Mouse (Mus musculus): ENCODE results near the gene Rabgap1l. TPM values are rescaled to one million over a fixed set of nuclear protein-coding genes. Genes with fewer than 3 reads are reported as not detected.

Gene Rabgap1l
- polyA plus RNA-seq (2015; fragmentation: Nextera tagmentation; extraction: Ambion mirVana), result 18.7 and 19.6 TPM in 2 replicates

DNA sequence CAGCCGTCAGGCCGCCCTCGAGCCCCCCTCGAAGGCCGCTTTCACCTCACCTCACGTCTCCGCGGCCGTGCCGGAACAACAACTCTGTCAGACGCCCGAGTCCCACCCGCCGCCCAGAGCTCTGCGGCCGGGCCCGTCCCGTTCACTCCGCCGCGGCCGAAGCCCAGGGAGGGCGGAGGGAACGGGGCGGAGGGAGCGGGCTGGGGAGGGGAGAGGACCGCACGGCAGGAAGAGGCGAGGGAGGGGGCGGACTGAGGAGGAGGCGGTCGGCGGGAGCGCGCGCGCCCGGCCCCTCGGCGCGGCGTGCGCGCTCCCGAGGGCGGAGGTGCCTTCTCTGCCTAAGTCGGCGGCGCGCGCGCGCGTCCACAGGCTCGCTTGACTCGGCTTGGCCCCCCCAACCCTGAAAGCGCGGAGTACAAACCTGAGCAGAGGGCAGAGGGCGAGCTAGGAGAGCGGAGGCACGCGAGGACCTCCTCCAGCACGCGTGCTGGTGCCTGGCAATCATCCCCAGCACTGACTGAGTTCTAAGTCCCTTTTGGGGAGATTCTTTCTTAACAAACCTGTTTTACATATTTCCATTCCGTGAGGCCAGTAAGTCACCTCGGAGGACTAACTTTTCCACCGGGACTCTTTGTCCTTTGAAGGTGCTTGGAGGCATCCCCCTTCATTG is at the start of gene Rabgap1l:
TSS of gene Rabgap1l (minus strand) at position 526 of the 670 bp plus-strand sequence.
- Histone ChIP-seq H3K27ac (peak within 1 kb of the TSS; percentile 55; the same call in 1 of the 2 replicates), H3K36me3 (no peaks in the 10 kb centered on the region), H3K9me3 (peaks cover 4% of the 10 kb centered on the region; the same call in 1 of the 2 replicates), H3K4me1 (peaks cover 7% of the 10 kb centered on the region; the same call in 1 of the 2 replicates), H3K4me2 (replicated peaks) (peak within 1 kb of the TSS; percentile 97), H3K4me3 (peak within 1 kb of the TSS; percentile 88), H3K27me3 (no peaks in the 10 kb centered on the region), H3K9ac (peak within 1 kb of the TSS; percentile 94)
- 1% methylated on average over 57 of the region's 67 CpGs for WGBS
- peak; percentile 96 for ATAC-seq (ENCODE audit: low FRiP score, low read depth)

DNA sequence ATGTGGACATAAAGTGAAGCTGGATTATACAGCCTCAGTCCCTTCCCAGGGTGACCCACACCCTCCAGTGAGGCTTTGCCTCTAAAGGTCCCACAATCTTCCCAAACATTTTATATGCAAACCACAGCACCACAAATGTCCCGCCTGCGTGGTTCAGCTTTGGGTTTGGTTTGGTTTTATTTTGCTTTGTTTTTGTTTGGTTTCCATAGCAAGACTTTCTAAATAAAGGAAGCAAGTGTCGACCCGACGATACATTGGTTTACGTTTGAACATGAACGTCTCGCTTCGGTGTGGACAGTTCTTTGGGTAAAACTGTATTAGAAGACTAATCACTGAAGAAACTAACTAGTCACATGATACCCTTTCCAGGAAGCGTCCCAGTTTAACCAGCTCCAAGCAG is 49.6 kb upstream of the Rabgap1l start:
- Histone ChIP-seq H3K9me3 (no peaks in the 10 kb centered on the region), H3K4me2 (replicated peaks) (no peak overlapping the region), H3K4me1 (no peaks in the 10 kb centered on the region), H3K36me3 (no peaks in the 10 kb centered on the region), H3K27me3 (no peaks in the 10 kb centered on the region), H3K9ac (no peak overlapping the region), H3K4me3 (no peak overlapping the region), H3K27ac (no peak overlapping the region)
- no peak for ATAC-seq (ENCODE audit: low FRiP score, low read depth)
- WGBS, result 84% methylated on average over 10 of the region's 10 CpGs

DNA sequence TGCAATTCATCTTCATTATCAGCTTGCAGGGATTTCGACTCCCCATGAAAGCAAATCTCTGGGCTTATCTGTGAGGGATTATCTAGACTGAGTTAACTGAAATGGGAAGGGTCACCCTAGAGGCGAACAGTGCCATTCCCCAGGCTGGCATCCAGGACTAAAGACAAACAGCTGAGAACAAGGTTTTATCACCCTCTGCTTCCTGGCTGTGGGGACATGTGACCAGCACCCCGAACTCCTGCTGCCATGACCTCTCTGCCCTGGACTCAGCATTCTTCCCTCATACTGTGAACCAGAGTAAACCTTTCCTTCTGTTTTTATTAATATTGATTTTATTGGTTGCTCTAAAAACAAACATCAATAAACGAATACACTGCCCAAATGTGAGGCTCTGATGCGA is 47.6 kb upstream of the Rabgap1l start:
- H3K27me3 ChIP-seq, result no peaks in the 10 kb centered on the region
- no peak for ATAC-seq (ENCODE audit: low FRiP score, low read depth)
- 56% methylated on average over 5 of the region's 5 CpGs for WGBS

DNA sequence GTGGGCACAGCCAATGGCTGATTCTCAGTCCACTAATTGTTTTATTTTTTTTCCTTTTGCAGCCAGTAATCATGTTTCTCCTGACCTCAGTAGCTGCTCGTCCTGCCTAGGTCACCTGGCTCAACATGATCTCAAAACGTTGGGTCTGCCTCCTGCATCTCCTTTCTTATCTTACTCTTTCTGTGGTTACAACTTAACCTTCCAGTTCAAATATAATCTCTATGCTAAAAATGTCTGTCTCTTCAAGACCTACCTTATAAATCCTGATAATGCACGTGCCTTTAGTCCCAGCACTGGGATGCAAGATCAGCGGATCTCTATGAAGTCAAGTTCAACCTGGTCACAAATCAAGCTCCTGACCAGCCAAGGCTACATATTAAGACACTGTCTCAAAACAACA is 46.1 kb upstream of the Rabgap1l start:
- Histone ChIP-seq H3K36me3 (no peaks in the 10 kb centered on the region), H3K9me3 (no peaks in the 10 kb centered on the region), H3K9ac (no peak overlapping the region), H3K27ac (no peak overlapping the region), H3K27me3 (no peaks in the 10 kb centered on the region), H3K4me1 (no peaks in the 10 kb centered on the region), H3K4me3 (no peak overlapping the region), H3K4me2 (replicated peaks) (no peak overlapping the region)
- WGBS, result 71% methylated on average over 4 of the region's 4 CpGs
- ATAC-seq (ENCODE audit: low FRiP score, low read depth), result no peak

More for the DNA sequence above, 47.6 kb upstream of the Rabgap1l start:
- Histone ChIP-seq H3K27ac (no peak overlapping the region), H3K4me3 (no peak overlapping the region), H3K9ac (no peak overlapping the region), H3K4me2 (replicated peaks) (no peak overlapping the region), H3K36me3 (no peaks in the 10 kb centered on the region), H3K9me3 (no peaks in the 10 kb centered on the region), H3K4me1 (no peaks in the 10 kb centered on the region)

DNA sequence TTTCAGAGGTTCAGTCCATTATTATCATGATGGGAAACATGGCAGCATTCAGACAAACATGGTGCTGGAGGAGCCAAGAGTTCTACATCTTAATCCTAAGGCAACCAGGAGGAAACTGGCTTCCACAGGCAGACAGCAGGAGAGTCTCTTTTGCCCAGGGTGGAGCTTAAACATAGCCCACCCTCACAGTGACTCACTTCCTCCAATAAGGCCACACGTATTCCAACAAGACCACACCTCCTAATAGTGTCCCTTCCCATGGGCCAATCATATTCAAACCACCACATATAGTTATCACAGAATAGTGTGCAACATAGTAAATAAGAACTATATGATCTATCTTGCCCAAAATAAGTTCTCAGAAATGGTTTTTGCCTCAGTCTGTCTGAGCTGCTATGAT is 41.4 kb upstream of the Rabgap1l start:
- Histone ChIP-seq H3K9ac (no peak overlapping the region), H3K9me3 (no peaks in the 10 kb centered on the region), H3K4me1 (no peaks in the 10 kb centered on the region), H3K4me3 (no peak overlapping the region), H3K36me3 (no peaks in the 10 kb centered on the region), H3K4me2 (replicated peaks) (no peak overlapping the region), H3K27ac (no peak overlapping the region), H3K27me3 (no peaks in the 10 kb centered on the region)
- ATAC-seq (ENCODE audit: low FRiP score, low read depth), result no peak
- 87% methylated on average over 1 of the region's 1 CpGs for WGBS

DNA sequence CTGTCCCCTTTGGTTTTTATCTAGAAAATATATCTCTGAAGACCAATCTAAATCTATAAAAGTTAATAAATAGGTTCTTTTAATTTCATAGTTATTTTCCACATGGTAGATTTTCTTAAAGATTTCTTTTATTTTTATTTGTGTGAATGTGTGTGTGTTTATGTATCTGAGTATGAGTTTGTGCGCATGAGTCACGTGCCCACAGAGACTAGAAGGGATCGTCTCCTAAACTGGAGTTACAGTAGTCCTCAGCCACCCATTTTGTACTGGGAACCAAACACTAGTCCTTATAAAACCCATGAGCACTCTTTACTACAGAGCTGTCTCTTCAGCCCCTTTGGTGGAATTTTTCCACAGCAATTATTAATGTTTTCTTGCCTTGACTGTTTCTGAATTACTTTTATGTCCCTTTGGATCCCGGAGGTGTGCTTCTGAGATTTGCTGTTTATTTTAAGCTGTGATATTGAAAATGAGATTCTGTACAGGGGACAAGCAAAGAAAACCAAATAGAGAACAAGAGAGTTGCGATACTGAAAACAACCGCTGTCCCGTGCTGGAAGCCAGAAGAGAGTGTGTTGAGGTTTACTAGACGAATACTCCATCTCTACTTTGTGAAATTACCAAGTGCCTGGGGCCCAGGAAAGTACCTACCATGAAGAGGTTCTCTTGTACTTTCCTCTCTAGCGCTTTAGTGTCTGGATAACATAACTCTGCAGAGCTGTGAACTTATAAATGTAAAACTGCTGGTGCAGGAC is 39.4 kb upstream of the Rabgap1l start:
- H3K9me3 ChIP-seq, result no peaks in the 10 kb centered on the region
- no peaks in the 10 kb centered on the region for H3K36me3 ChIP-seq
- H3K4me2 ChIP-seq (replicated peaks), result no peak overlapping the region
- H3K9ac ChIP-seq, result no peak overlapping the region
- H3K4me1 ChIP-seq, result no peaks in the 10 kb centered on the region
- H3K27ac ChIP-seq, result no peak overlapping the region
- WGBS, result 87% methylated on average over 9 of the region's 9 CpGs
- H3K4me3 ChIP-seq, result no peak overlapping the region
- no peaks in the 10 kb centered on the region for H3K27me3 ChIP-seq
- no peak for ATAC-seq (ENCODE audit: low FRiP score, low read depth)

DNA sequence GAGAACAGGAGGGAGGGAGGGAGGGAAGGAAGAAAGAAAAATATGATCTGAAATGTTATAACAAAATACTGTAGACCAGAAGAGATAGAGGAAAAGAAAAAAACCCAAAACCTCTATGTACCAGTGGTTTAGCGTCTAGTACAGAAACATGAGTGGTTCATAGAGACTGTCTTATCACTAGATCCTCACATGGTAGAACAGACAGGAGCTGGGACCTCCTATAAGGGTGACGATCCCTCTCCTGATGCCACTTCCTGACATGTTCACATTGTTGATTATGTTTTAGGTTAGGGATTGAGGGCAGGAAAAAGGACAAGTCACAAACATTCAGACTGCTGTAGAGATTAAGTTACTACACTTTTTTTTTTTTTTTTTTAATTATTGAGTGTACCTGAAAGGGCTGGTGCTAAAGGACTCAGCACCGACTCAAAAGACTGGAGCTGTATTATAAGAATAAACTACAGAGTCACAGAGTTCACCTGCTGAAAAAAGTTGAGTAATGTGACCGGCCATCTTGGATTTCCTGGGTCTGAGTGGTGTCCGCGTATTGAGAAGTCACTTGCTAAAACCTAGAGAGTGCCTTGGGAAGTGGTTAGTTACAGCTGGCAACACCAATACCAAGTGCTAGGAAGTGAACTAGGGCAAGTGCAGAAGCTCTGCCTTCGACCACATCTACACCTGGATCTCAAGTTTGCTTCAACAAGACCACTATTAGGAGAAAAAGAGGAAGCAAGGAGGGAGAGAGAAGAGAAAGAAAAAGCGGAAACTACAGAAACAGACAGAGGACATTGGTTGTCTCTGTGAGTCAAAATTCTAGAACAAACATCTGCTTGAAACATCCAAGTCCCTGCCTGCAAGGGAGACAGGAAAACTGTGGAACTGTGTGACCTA is 37.8 kb upstream of the Rabgap1l start:
- Histone ChIP-seq H3K27ac (no peak overlapping the region), H3K27me3 (no peaks in the 10 kb centered on the region), H3K9ac (no peak overlapping the region), H3K4me1 (no peaks in the 10 kb centered on the region), H3K36me3 (no peaks in the 10 kb centered on the region), H3K4me3 (no peak overlapping the region), H3K9me3 (no peaks in the 10 kb centered on the region), H3K4me2 (replicated peaks) (no peak overlapping the region)
- no peak for ATAC-seq (ENCODE audit: low FRiP score, low read depth)
- WGBS, result 84% methylated on average over 8 of the region's 8 CpGs

DNA sequence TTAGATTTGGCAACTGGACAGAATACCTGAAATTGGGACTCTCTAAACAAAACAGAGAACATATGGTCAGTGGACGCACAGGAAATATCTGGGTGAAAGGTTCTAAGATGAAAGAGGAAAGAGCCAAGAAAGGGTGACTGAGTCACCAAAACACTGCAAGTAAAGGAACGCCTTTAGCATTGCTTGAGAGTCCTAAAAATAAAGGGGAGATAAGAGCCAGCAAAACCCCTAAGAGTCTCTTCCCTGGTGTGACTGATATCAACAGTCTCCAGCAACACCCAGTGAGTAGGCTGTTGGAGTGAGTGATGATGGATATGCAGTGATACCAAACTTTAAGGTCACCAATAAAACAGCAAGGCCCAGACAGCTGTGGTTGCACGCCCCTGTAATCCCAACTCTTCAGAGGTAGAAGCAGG is 32.4 kb upstream of the Rabgap1l start:
- H3K9ac ChIP-seq, result no peak overlapping the region
- H3K4me2 ChIP-seq (replicated peaks), result no peak overlapping the region
- no peak for ATAC-seq (ENCODE audit: low FRiP score, low read depth)
- no peaks in the 10 kb centered on the region for H3K27me3 ChIP-seq
- H3K4me3 ChIP-seq, result no peak overlapping the region
- no peaks in the 10 kb centered on the region for H3K9me3 ChIP-seq
- no peak overlapping the region for H3K27ac ChIP-seq
- H3K4me1 ChIP-seq, result no peaks in the 10 kb centered on the region
- H3K36me3 ChIP-seq, result no peaks in the 10 kb centered on the region
- 65% methylated on average over 3 of the region's 3 CpGs for WGBS

DNA sequence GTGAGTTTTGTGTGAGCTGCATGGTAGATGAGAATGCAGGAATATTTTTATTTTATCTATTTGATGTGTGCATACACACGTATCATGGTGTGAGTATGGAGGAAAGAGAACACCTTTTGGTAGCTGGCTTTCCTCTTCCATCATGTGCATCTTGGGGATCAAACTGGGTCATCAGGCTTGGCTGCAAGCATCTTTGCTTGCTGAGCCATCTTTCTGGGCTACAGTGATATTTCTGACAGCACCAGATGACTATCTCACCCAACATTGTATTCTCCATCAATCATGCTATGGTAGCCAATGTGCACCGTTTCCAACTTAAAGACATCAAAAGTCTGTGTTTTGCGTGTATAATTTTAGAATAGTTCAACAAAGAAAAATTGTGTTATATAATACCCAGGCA is 30.6 kb upstream of the Rabgap1l start:
- Histone ChIP-seq H3K27ac (no peak overlapping the region), H3K4me3 (no peak overlapping the region), H3K36me3 (no peaks in the 10 kb centered on the region), H3K27me3 (no peaks in the 10 kb centered on the region), H3K9ac (no peak overlapping the region), H3K9me3 (no peaks in the 10 kb centered on the region), H3K4me1 (no peaks in the 10 kb centered on the region), H3K4me2 (replicated peaks) (no peak overlapping the region)
- no peak for ATAC-seq (ENCODE audit: low FRiP score, low read depth)
- 92% methylated on average over 3 of the region's 3 CpGs for WGBS

DNA sequence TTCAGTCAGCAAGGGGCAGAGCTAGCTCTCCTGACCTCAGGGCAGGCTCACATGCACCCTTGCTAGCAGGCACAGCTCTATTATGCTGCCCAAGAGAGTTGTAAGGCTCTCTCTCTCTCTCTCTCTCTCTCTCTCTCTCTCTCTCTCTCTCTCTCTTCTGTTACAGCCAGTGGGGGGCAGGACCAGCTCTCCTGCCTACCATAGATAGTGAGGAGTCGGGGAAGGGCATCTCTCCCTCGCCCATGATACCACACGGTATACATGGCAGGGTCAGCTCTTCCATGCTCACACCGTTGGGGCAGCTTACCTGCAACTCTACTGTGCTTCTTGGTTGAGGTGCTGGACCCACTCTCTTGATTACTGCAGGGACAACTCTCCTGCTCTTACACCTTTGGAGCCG is 21.2 kb upstream of the Rabgap1l start:
- H3K4me2 ChIP-seq (replicated peaks), result no peak overlapping the region
- WGBS, result 91% methylated on average over 5 of the region's 5 CpGs
- ATAC-seq (ENCODE audit: low FRiP score, low read depth), result no peak

DNA sequence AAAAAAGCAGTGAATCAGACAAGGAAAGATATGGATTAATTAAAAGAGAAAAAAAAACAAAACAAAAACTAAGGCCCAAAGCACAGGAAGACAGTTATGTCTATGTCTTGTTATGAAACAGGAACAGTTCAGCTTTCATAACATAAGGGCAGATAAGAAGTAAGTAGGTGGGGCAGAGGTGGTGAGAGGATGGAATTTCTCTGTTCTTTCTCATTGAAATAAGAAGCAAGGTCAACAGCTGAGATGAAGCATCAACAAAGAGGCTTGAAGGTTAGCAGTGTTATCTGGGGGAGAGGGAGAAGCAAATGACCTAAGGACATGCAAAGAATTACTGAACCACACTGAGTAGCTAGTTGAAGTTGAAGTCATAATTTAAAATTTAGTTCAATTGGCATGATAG is 19.4 kb upstream of the Rabgap1l start:
- H3K27me3 ChIP-seq, result no peaks in the 10 kb centered on the region
- no peaks in the 10 kb centered on the region for H3K9me3 ChIP-seq
- no peak overlapping the region for H3K27ac ChIP-seq
- no peaks in the 10 kb centered on the region for H3K36me3 ChIP-seq
- H3K9ac ChIP-seq, result no peak overlapping the region
- H3K4me2 ChIP-seq (replicated peaks), result no peak overlapping the region
- H3K4me3 ChIP-seq, result no peak overlapping the region
- no peaks in the 10 kb centered on the region for H3K4me1 ChIP-seq
- no peak for ATAC-seq (ENCODE audit: low FRiP score, low read depth)

More for the DNA sequence above, 21.2 kb upstream of the Rabgap1l start:
- no peak overlapping the region for H3K27ac ChIP-seq
- H3K36me3 ChIP-seq, result no peaks in the 10 kb centered on the region
- no peaks in the 10 kb centered on the region for H3K4me1 ChIP-seq
- no peak overlapping the region for H3K4me3 ChIP-seq
- no peak overlapping the region for H3K9ac ChIP-seq
- no peaks in the 10 kb centered on the region for H3K27me3 ChIP-seq
- no peaks in the 10 kb centered on the region for H3K9me3 ChIP-seq

DNA sequence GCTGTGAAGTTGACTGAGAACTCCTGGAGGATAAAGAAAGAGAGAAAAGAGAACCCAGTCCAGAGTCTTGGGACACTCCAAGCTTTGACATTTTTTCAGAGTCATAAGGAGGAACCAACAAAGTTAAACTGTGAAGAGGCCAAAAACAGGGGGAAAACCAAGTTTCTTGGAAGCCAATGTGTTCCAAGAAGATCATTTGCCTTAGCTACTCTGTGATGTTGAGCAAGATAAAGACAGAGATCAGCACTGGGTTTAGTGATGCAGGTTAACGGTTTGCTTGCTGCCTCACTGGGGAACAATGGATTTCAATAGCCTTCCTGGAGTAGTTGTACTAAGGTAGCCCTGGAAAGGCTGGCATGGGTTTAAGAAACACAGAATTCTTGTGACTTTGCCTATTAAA is 18.9 kb upstream of the Rabgap1l start:
- 76% methylated on average over 1 of the region's 1 CpGs for WGBS
- Histone ChIP-seq H3K27me3 (no peaks in the 10 kb centered on the region), H3K27ac (no peak overlapping the region), H3K9ac (no peak overlapping the region), H3K36me3 (no peaks in the 10 kb centered on the region), H3K4me1 (no peaks in the 10 kb centered on the region), H3K4me3 (no peak overlapping the region), H3K9me3 (no peaks in the 10 kb centered on the region), H3K4me2 (replicated peaks) (no peak overlapping the region)
- ATAC-seq (ENCODE audit: low FRiP score, low read depth), result no peak
